Mouse (Mus musculus) lung, postnatal 0 days (tissue): Measurements from ENCODE around the gene Gfra1. TPM values are rescaled to one million over a fixed set of nuclear protein-coding genes. Genes with fewer than 3 reads are reported as not detected.

Experiments
- ATAC-seq: fragments of 200-750 bp; cut with Nextera tagmentation; 2 replicates; pipeline ENCODE4 v1.8.0; 2017; ENCODE audit warnings: moderate library complexity
- DNase-seq: peaks from one replicate; pipeline ENCODE4 v3.0.0-alpha.2; 2016; ENCODE audit warnings: low spot score
- H3K27ac ChIP-seq: fragments of 300-500 bp; sonication (generic); 2 replicates; pipeline ENCODE4 v1.5.1; 2014; ENCODE audit warnings: antibody characterized with exemption, mild to moderate bottlenecking, low read length, mixed read lengths
- H3K27me3 ChIP-seq: fragments of 300-500 bp; sonication (generic); replicated peaks from 2 replicates; pipeline ENCODE4 v1.6.1; 2014; ENCODE audit warnings: low read length, mixed read lengths; ENCODE audit not compliant: insufficient read depth
- H3K36me3 ChIP-seq: fragments of 300-500 bp; sonication (generic); 2 replicates; pipeline ENCODE4 v1.6.1; 2014; ENCODE audit warnings: low read length, mixed read lengths; ENCODE audit not compliant: insufficient read depth
- H3K4me1 ChIP-seq: fragments of 300-500 bp; sonication (generic); 2 replicates; pipeline ENCODE4 v1.6.1; 2014; ENCODE audit warnings: antibody characterized with exemption, low read depth, low read length, mixed read lengths; ENCODE audit not compliant: insufficient read depth
- H3K4me2 ChIP-seq: fragments of 300-500 bp; sonication (generic); replicated peaks from 2 replicates; pipeline ENCODE4 v1.6.1; 2014; ENCODE audit warnings: low read depth, mild to moderate bottlenecking, low read length, moderate library complexity, mixed read lengths
- H3K4me3 ChIP-seq: fragments of 300-500 bp; sonication (generic); 2 replicates; pipeline ENCODE4 v1.5.1; 2014; ENCODE audit warnings: low read depth, low read length
- H3K9ac ChIP-seq: fragments of 300-500 bp; sonication (generic); replicated peaks from 2 replicates; pipeline ENCODE4 v1.6.1; 2014; ENCODE audit warnings: low read depth, mild to moderate bottlenecking
- H3K9me3 ChIP-seq: fragments of 300-500 bp; sonication (generic); 2 replicates; pipeline ENCODE4 v1.6.1; 2016; ENCODE audit warnings: low read length, mixed read lengths
- CTCF ChIP-seq: IDR thresholded peaks from 2 replicates; pipeline ENCODE4 v1.5.1; 2016; ENCODE audit warnings: antibody characterized with exemption, mild to moderate bottlenecking
- EP300 ChIP-seq: IDR thresholded peaks from 2 replicates; pipeline ENCODE4 v1.6.1; 2016; ENCODE audit warnings: antibody characterized with exemption, mild to moderate bottlenecking, control low read depth
- WGBS: fragments of 180-500 bp; shearing (Covaris S2); extraction: QIAGEN DNeasy Blood & Tissue Kit; methylation state at CpG from one replicate; pipeline ENCODE4 v1.1.7; 2014; 5-methylcytosine and 5-hydroxymethylcytosine counted together
- polyA plus RNA-seq: library from polyadenylated mRNA; unstranded; fragments of >200 nt; fragmentation: Nextera tagmentation; extraction: Ambion mirVana; gene quantifications from 2 replicates; pipeline ENCODE4 v1.2.1, GENCODE M21; 2015

Gene Gfra1
- polyA plus RNA-seq, 1 experiment from 2014 or later: 6.2 TPM

DNA sequence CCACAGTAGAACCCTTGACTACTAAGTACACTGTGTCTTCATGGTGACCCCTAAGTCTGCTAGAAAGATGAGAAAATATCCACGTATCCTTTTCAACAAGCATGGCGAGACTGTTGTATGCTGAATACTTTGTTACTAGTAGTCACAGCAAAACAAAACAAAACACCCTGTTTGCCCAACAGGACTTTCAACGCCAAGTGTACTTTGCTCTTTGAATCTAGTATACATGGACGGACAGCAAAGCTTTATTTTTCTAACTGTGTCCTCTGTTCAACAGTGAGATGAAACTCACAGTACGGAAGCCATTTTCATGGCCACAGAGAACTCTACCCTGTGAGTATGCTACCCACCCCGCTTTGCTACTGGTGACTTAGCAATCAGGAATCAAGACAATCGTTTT is 62.6 kb downstream of the Gfra1 start:
- no peak for ATAC-seq
- H3K27me3 ChIP-seq: no peaks in the 10 kb centered on the region
- 88% methylated on average over 7 of the region's 7 CpGs for WGBS
- H3K36me3 ChIP-seq: no peaks in the 10 kb centered on the region
- no peak for DNase-seq
- H3K4me3 ChIP-seq: no peak overlapping the region
- H3K4me1 ChIP-seq: no peaks in the 10 kb centered on the region
- H3K27ac ChIP-seq: no peak overlapping the region
- no peaks in the 10 kb centered on the region for H3K9me3 ChIP-seq
- H3K9ac ChIP-seq: no peak overlapping the region
- TF ChIP-seq CTCF (no peak), EP300 (no peak)
- H3K4me2 ChIP-seq: no peak overlapping the region

DNA sequence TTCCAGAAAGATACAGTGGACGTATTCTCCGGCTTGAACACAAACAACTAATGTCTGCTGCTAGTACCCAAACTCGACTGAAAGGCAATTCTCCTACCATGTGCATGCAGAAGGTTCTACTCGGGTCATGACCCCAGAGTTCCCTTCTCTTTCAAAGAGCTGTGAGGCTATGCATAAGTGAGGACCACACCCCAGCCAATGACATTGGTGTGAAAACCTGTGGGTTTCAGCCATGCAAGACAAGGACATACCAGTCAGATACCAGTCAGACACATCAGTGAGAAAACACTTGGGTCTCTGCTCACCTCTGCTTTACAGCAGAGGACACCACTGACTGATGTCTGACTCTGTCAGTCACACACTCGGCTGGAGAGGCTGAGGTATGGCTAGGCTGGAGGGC is 63.9 kb downstream of the Gfra1 start:
- H3K4me3 ChIP-seq: no peak overlapping the region
- no peak overlapping the region for H3K27ac ChIP-seq
- H3K9me3 ChIP-seq: no peaks in the 10 kb centered on the region
- H3K4me2 ChIP-seq: no peak overlapping the region
- no peak overlapping the region for H3K9ac ChIP-seq
- H3K4me1 ChIP-seq: no peaks in the 10 kb centered on the region
- no peak for TF ChIP-seq EP300
- TF ChIP-seq CTCF: no peak
- no peak for DNase-seq
- H3K27me3 ChIP-seq: no peaks in the 10 kb centered on the region
- ATAC-seq: no peak
- H3K36me3 ChIP-seq: no peaks in the 10 kb centered on the region
- 68% methylated on average over 5 of the region's 5 CpGs for WGBS

GRCm38 (mm10) chr19:58389466-58389865 is 66.2 kb downstream of the Gfra1 start:
- Histone ChIP-seq H3K27me3 (no peaks in the 10 kb centered on the region), H3K4me2 (no peak overlapping the region), H3K4me3 (no peak overlapping the region), H3K36me3 (no peaks in the 10 kb centered on the region), H3K4me1 (no peaks in the 10 kb centered on the region), H3K9ac (no peak overlapping the region), H3K27ac (no peak overlapping the region), H3K9me3 (no peaks in the 10 kb centered on the region)
- DNase-seq (no peak), ATAC-seq (no peak)
- TF ChIP-seq EP300: no peak
- no peak for TF ChIP-seq CTCF
- WGBS: 79% methylated on average over 8 of the region's 8 CpGs

DNA sequence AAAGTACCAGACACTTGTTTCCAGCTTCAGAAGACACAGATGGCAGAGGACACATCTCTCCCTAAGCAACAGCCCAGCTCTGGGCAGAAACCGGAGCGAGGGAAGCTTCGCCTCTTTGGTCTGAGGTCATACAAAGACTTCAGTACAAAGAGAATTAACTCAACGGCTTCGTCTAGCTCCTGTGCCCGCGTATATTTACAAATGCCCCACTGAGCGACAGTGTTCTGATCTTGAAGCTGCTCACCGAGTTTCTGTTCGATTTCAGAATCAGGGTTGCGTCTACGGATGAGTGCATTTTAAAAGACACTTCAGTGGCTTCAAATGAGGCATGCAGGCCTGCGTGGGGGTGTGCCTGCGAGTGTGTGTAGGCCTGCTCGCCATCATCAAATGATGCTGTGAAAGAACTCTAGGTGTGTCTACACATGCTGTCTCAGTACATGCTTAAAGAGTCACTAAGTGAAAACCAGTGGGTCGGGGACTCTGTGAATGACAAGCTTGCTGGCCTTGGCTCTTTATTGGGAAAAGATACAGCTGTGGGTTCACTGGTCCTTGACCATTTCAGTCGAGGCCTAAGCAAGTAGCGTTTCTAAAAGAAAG is 66.8 kb downstream of the Gfra1 start:
- no peaks in the 10 kb centered on the region for H3K4me1 ChIP-seq
- no peak for TF ChIP-seq CTCF
- no peak for TF ChIP-seq EP300
- no peak overlapping the region for H3K9ac ChIP-seq
- H3K9me3 ChIP-seq: no peaks in the 10 kb centered on the region
- no peak for DNase-seq
- WGBS: 77% methylated on average over 18 of the region's 18 CpGs
- no peaks in the 10 kb centered on the region for H3K27me3 ChIP-seq
- H3K36me3 ChIP-seq: no peaks in the 10 kb centered on the region
- H3K27ac ChIP-seq: no peak overlapping the region
- H3K4me3 ChIP-seq: no peak overlapping the region
- H3K4me2 ChIP-seq: no peak overlapping the region
- no peak for ATAC-seq

- Histone ChIP-seq H3K9me3 (no peaks in the 10 kb centered on the region), H3K27me3 (no peaks in the 10 kb centered on the region), H3K4me1 (no peaks in the 10 kb centered on the region; the same call in 1 of the 2 replicates), H3K4me2 (no peak overlapping the region), H3K9ac (no peak overlapping the region), H3K27ac (peak overlapping the region; percentile 47), H3K4me3 (no peak overlapping the region), H3K36me3 (no peaks in the 10 kb centered on the region)
- 35% methylated on average over 3 of the region's 3 CpGs for WGBS
- DNase-seq (peak; percentile 48), ATAC-seq (peak; percentile 53)
- TF ChIP-seq EP300 (no peak), CTCF (no peak)
Measured at GRCm38 (mm10) chr19:58383273-58383672, 72.4 kb downstream of the Gfra1 start.

- H3K9me3 ChIP-seq: no peaks in the 10 kb centered on the region
- H3K4me3 ChIP-seq: no peak overlapping the region
- H3K4me2 ChIP-seq: no peak overlapping the region
- peak; percentile 80 for DNase-seq
- no peaks in the 10 kb centered on the region for H3K27me3 ChIP-seq
- H3K4me1 ChIP-seq: no peaks in the 10 kb centered on the region; the same call in 1 of the 2 replicates
- ATAC-seq: peak; percentile 86
- TF ChIP-seq EP300 (peak; percentile 89), CTCF (no peak)
- H3K36me3 ChIP-seq: no peaks in the 10 kb centered on the region
- H3K27ac ChIP-seq: peak overlapping the region; percentile 45; the same call in 1 of the 2 replicates
- no peak overlapping the region for H3K9ac ChIP-seq
- 67% methylated on average over 7 of the region's 7 CpGs for WGBS
Measured at GRCm38 (mm10) chr19:58382535-58382934, 73.2 kb downstream of the Gfra1 start.
